Mouse (Mus musculus): ENCODE measurements around the gene Vti1b. TPM values are rescaled to one million over a fixed set of nuclear protein-coding genes. Genes with fewer than 3 reads are reported as not detected.

The Vti1b gene
- polyA plus RNA-seq, 1 experiment from 2014 or later: 180 TPM

GRCm38 (mm10) chr12:79131178-79131675 lies 41.2 kb downstream of the Vti1b start:
- 0 out of 2 replicates have a peak, but pooled peaks cover 5% of the 10 kb centered on the region for H3K4me1 ChIP-seq (ENCODE audit: control insufficient read depth, insufficient read depth, low read length)
- peak overlapping the region; percentile 71 for H3K4me2 ChIP-seq (ENCODE audit: low read depth, low read length)
- peak overlapping the region; percentile 34; the same call in 1 of the 2 replicates for H3K27ac ChIP-seq (ENCODE audit: low read depth, low read length)
- no peak for ATAC-seq (ENCODE audit: low read depth)
- peaks cover 6% of the 10 kb centered on the region for H3K27me3 ChIP-seq (ENCODE audit: control insufficient read depth, insufficient read depth, low read length)
- H3K9me3 ChIP-seq (ENCODE audit: control insufficient read depth, low read length): no peaks in the 10 kb centered on the region
- under 1% methylated on average over 22 of the region's 22 CpGs for WGBS
- H3K9ac ChIP-seq (replicated peaks; ENCODE audit: low read depth, low read length): peak overlapping the region; percentile 51
- H3K36me3 ChIP-seq (ENCODE audit: control insufficient read depth, insufficient read depth, low read length): no peaks in the 10 kb centered on the region
- H3K4me3 ChIP-seq (ENCODE audit: low read depth, low read length): peak overlapping the region; percentile 45

DNA sequence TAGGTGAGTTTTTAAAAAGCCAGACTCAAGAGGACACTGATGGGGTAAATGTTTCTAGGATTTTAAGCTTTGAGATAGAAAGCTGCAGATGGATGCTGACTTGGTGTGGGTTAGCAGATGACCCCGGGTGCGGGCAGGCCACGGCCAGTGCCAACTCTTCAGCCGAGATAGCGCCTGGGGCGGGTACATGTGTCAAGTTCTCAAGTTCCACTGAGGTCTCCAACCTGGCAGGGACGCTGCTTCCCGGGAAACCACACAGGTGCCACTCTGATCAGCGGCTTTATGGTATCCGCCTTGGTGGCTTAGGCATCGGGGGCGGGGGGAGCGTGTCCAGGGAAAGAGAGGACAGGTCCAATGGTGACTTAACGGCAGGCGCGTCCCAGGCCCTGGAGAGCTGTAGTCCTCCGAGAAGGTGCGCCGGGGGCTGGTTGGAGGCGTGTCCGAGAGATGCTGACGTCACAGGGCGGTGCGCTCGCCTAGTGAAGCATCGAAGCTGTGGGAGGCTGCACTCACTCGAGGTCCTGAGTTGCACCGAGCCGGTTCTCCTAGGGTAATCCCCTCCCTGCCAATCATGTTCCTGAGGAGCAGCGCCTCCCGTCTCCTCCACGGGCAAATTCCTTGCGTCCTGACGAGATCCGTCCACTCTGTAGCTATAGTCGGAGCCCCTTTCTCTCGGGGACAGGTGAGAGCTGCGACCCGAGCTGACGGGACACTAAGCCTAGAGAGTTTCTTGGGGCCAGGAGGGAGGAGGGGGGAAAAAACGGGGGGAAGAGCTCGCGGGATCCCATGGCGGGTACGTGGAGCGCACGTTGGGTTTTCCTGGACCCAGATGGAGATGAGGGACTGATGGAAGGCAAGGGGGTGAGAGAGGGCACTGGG lies 41.9 kb downstream of the Vti1b start, which contains the start of gene Arg2:
TSS of gene Arg2 (plus strand) at position 479 of the 879 bp plus-strand sequence.
- Histone ChIP-seq H3K27me3 (ENCODE audit: control insufficient read depth, insufficient read depth, low read length) (peaks cover 6% of the 10 kb centered on the region), H3K36me3 (ENCODE audit: control insufficient read depth, insufficient read depth, low read length) (no peaks in the 10 kb centered on the region), H3K4me2 (ENCODE audit: low read depth, low read length) (peak within 1 kb of the TSS; percentile 71), H3K4me3 (ENCODE audit: low read depth, low read length) (peak within 1 kb of the TSS; percentile 45), H3K9me3 (ENCODE audit: control insufficient read depth, low read length) (no peaks in the 10 kb centered on the region), H3K4me1 (ENCODE audit: control insufficient read depth, insufficient read depth, low read length) (0 out of 2 replicates have a peak, but pooled peaks cover 5% of the 10 kb centered on the region), H3K27ac (ENCODE audit: low read depth, low read length) (peak within 1 kb of the TSS; percentile 34; the same call in 1 of the 2 replicates), H3K9ac (replicated peaks; ENCODE audit: low read depth, low read length) (peak within 1 kb of the TSS; percentile 51)
- ATAC-seq (ENCODE audit: low read depth): peak; percentile 97
- under 1% methylated on average over 47 of the region's 47 CpGs for WGBS

GRCm38 (mm10) chr12:79122820-79123219 lies 49.6 kb downstream of the Vti1b start:
- Histone ChIP-seq H3K9me3 (ENCODE audit: control insufficient read depth, low read length) (no peaks in the 10 kb centered on the region), H3K36me3 (ENCODE audit: control insufficient read depth, insufficient read depth, low read length) (no peaks in the 10 kb centered on the region), H3K9ac (replicated peaks; ENCODE audit: low read depth, low read length) (no peak overlapping the region), H3K27ac (ENCODE audit: low read depth, low read length) (no peak overlapping the region), H3K4me1 (ENCODE audit: control insufficient read depth, insufficient read depth, low read length) (no peaks in the 10 kb centered on the region), H3K4me3 (ENCODE audit: low read depth, low read length) (no peak overlapping the region), H3K4me2 (ENCODE audit: low read depth, low read length) (no peak overlapping the region), H3K27me3 (ENCODE audit: control insufficient read depth, insufficient read depth, low read length) (no peaks in the 10 kb centered on the region)
- ATAC-seq (ENCODE audit: low read depth): no peak; the same call in 1 of the 2 replicates
- WGBS: 35% methylated on average over 3 of the region's 3 CpGs

DNA sequence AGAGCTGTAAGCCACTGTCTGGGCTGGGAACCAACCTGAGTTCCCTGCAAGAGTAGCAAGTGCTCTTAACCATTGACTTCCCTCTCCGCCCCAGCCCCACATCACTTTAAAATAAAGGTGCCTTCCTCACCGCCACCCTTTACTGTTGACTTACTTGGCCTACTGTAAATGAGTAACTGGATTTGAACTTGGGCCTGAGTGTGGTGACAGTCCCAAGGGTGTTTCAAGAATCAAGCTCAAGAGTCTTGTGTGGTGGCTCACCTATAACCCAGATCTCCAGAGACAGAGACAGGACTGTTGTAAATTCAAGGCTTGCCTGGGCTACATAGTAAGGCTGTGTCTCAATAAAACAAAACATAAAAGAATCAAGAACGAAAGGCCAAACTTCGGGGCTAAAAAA lies 53.5 kb downstream of the Vti1b start:
- ATAC-seq (ENCODE audit: low read depth): no peak
- Histone ChIP-seq H3K9ac (replicated peaks; ENCODE audit: low read depth, low read length) (no peak overlapping the region), H3K27ac (ENCODE audit: low read depth, low read length) (no peak overlapping the region), H3K4me3 (ENCODE audit: low read depth, low read length) (no peak overlapping the region), H3K4me2 (ENCODE audit: low read depth, low read length) (no peak overlapping the region), H3K27me3 (ENCODE audit: control insufficient read depth, insufficient read depth, low read length) (no peaks in the 10 kb centered on the region), H3K36me3 (ENCODE audit: control insufficient read depth, insufficient read depth, low read length) (no peaks in the 10 kb centered on the region), H3K9me3 (ENCODE audit: control insufficient read depth, low read length) (no peaks in the 10 kb centered on the region), H3K4me1 (ENCODE audit: control insufficient read depth, insufficient read depth, low read length) (no peaks in the 10 kb centered on the region)
- 91% methylated on average over 4 of the region's 4 CpGs for WGBS

Other genes with a start within 250 kb of the Vti1b start
- 59.1 and 59.4 TPM in 2 replicates for gene Tmem229b, start 165.0 kb downstream of the Vti1b start, polyA plus RNA-seq (2014; fragmentation: Nextera tagmentation; extraction: Ambion mirVana)
- gene Plekhh1, start 143.5 kb downstream of the Vti1b start, polyA plus RNA-seq (2014; fragmentation: Nextera tagmentation; extraction: Ambion mirVana): 2.4 and 3.4 TPM in 2 replicates
- gene Pigh, start 83.0 kb downstream of the Vti1b start, polyA plus RNA-seq (2014; fragmentation: Nextera tagmentation; extraction: Ambion mirVana): 19.6 and 21.3 TPM in 2 replicates
- 35.5 and 36.1 TPM in 2 replicates for gene Arg2, start 41.9 kb downstream of the Vti1b start, polyA plus RNA-seq (2014; fragmentation: Nextera tagmentation; extraction: Ambion mirVana)
- gene Rdh11, start 19.6 kb upstream of the Vti1b start, polyA plus RNA-seq (2014; fragmentation: Nextera tagmentation; extraction: Ambion mirVana): 29.3 and 37.9 TPM in 2 replicates
- gene Rdh12, start 36.2 kb upstream of the Vti1b start, polyA plus RNA-seq (2014; fragmentation: Nextera tagmentation; extraction: Ambion mirVana): 1.0 TPM in 2 replicates
- 11.6 and 14.1 TPM in 2 replicates for gene Zfyve26, start 123.6 kb upstream of the Vti1b start, polyA plus RNA-seq (2014; fragmentation: Nextera tagmentation; extraction: Ambion mirVana)
- 0.87 and 1.3 TPM in 2 replicates for gene Rad51b, start 124.6 kb upstream of the Vti1b start, polyA plus RNA-seq (2014; fragmentation: Nextera tagmentation; extraction: Ambion mirVana)

Data from neural tube, embryonic 14.5 days (tissue).